Mouse (Mus musculus) heart, embryonic 13.5 days (tissue): ENCODE results near the gene Synpo2. TPM values are rescaled to one million over a fixed set of nuclear protein-coding genes. Genes with fewer than 3 reads are reported as not detected.

Experiments used
- ATAC-seq: fragments of 200-750 bp; cut with Nextera tagmentation; 2 replicates; pipeline ENCODE4 v1.8.0; 2017; ENCODE audit warnings: moderate TSS enrichment; ENCODE audit not compliant: insufficient number of reproducible peaks, low FRiP score, low TSS enrichment; ENCODE audit errors: extremely low read depth
- H3K27ac ChIP-seq: fragments of 300-500 bp; sonication (generic); replicated peaks from 2 replicates; pipeline ENCODE4 v1.5.1; 2015; ENCODE audit warnings: moderate library complexity, mild to moderate bottlenecking, inconsistent platforms
- H3K27me3 ChIP-seq: fragments of 300-500 bp; sonication (generic); replicated peaks from 2 replicates; pipeline ENCODE4 v1.6.1; 2015; ENCODE audit warnings: mild to moderate bottlenecking, inconsistent platforms
- H3K36me3 ChIP-seq: fragments of 300-500 bp; sonication (generic); 2 replicates; pipeline ENCODE4 v1.6.1; 2015; ENCODE audit warnings: mild to moderate bottlenecking, inconsistent platforms
- H3K4me1 ChIP-seq: fragments of 300-500 bp; sonication (generic); 2 replicates; pipeline ENCODE4 v1.6.1; 2015; ENCODE audit warnings: inconsistent platforms
- H3K4me2 ChIP-seq: fragments of 300-500 bp; sonication (generic); 2 replicates; pipeline ENCODE4 v1.6.1; 2015; ENCODE audit warnings: inconsistent platforms, mild to moderate bottlenecking, moderate library complexity
- H3K4me3 ChIP-seq: fragments of 300-500 bp; sonication (generic); 2 replicates; pipeline ENCODE4 v1.5.1; 2015; ENCODE audit warnings: moderate library complexity, mild to moderate bottlenecking, inconsistent platforms
- H3K9ac ChIP-seq: fragments of 300-500 bp; sonication (generic); 2 replicates; pipeline ENCODE4 v1.6.1; 2015; ENCODE audit warnings: inconsistent platforms, mild to moderate bottlenecking, moderate library complexity
- H3K9me3 ChIP-seq: fragments of 300-500 bp; sonication (generic); 2 replicates; pipeline ENCODE4 v1.6.1; 2016; ENCODE audit warnings: inconsistent platforms
- WGBS: fragments of 180-500 bp; shearing (Covaris S2); methylation state at CpG from one replicate; pipeline ENCODE4 v1.1.7; 2015; ENCODE audit warnings: mixed read lengths; 5-methylcytosine and 5-hydroxymethylcytosine counted together
- polyA plus RNA-seq: library from polyadenylated mRNA; unstranded; fragments of >200 nt; fragmentation: Nextera tagmentation; extraction: Ambion mirVana; gene quantifications from 2 replicates; pipeline ENCODE4 v1.2.1, GENCODE M21; 2015

The Synpo2 gene
- polyA plus RNA-seq, 1 experiment from 2014 or later: 16.8 TPM

DNA sequence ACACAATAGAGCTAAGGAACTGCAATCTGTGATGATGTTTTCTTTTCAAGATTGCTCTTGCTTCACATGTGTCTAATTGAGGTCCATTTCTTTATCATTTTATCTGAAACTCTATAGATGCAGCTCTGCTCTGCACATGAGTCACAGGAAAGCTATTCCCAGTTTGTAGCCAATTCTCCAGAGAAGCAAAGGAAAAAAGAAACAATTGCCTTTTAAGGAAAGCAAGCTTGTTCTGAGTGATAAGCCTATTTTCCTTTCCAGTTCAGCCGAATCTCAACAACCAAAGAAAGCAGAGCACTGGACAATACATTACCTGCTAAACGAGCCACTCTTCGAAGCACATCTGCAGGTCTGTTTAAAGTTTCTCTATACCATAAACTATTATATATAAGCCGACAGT is 31.3 kb downstream of the Synpo2 start:
- Histone ChIP-seq H3K27me3 (no peaks in the 10 kb centered on the region), H3K9me3 (no peaks in the 10 kb centered on the region), H3K4me1 (peaks cover 25% of the 10 kb centered on the region), H3K4me3 (no peak overlapping the region), H3K27ac (peak overlapping the region; percentile 77), H3K36me3 (no peaks in the 10 kb centered on the region), H3K4me2 (peak overlapping the region; percentile 44), H3K9ac (peak overlapping the region; percentile 47)
- WGBS: 29% methylated on average over 4 of the region's 4 CpGs
- ATAC-seq: no peak

DNA sequence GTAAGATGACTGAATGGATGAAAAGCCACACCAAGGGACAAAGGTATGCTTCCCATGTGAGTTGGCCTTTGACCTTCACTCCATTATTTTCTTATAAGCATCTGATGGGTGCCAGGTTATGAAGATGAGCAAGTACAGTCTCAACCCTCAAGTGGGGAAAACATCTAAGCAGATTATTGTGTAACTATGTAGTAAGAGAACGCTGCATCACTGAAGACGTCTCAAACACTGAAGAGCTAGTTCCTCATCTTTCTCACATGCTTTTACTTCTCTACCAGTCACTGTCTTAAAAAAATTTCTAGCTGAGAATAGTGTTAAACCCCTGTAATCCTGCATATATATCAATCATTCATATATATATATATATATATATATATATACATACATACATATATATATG is 34.2 kb downstream of the Synpo2 start:
- Histone ChIP-seq H3K4me1 (peaks cover 24% of the 10 kb centered on the region), H3K9ac (no peak overlapping the region), H3K9me3 (no peaks in the 10 kb centered on the region), H3K4me3 (no peak overlapping the region), H3K36me3 (no peaks in the 10 kb centered on the region), H3K4me2 (no peak overlapping the region), H3K27me3 (no peaks in the 10 kb centered on the region), H3K27ac (no peak overlapping the region)
- no peak for ATAC-seq
- WGBS: 93% methylated on average over 2 of the region's 2 CpGs

DNA sequence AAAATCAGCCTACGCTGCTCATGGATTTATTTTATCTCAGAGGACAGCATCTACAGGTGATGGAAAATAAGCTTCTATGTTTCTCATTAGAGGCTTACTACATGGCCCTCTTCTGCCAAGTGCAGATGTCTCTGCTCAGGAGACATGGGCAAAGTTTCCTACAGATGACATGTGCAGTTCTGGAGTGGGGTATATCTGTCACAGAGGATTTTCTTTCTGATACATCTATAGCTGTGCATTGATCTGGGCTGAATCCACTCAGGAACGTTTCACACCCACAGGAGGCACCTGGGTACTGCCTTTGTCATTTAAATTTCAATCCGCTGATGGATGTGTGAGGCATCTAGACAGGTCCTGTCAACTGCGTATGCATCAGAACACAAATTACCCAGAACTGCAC is 42.2 kb downstream of the Synpo2 start:
- Histone ChIP-seq H3K27me3 (no peaks in the 10 kb centered on the region), H3K4me2 (no peak overlapping the region), H3K4me1 (peaks cover 9% of the 10 kb centered on the region), H3K4me3 (no peak overlapping the region), H3K36me3 (no peaks in the 10 kb centered on the region), H3K27ac (no peak overlapping the region), H3K9me3 (no peaks in the 10 kb centered on the region), H3K9ac (no peak overlapping the region)
- ATAC-seq: no peak
- 74% methylated on average over 4 of the region's 4 CpGs for WGBS

DNA sequence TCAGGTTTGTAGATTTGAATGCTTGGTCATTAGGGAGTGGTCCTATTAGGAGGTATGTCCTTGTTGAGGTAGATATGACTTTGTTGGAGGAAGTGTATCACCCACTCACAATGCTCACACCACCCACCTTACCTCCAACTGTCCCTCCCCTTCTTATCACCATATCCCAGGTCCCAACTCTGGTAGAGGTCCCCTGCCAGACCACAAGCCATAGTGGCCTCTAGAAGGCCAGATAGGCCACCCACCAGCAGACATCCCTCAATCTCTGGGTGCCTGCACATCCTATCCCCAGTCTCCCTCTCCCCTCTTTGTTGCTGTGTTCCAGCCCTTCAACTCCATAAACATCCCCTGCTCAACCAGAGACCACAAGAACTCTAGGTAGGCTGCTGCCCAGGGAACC is 44.3 kb downstream of the Synpo2 start:
- peaks cover 21% of the 10 kb centered on the region for H3K4me1 ChIP-seq
- H3K4me2 ChIP-seq: no peak overlapping the region
- no peak overlapping the region for H3K9ac ChIP-seq
- H3K36me3 ChIP-seq: no peaks in the 10 kb centered on the region
- no peak overlapping the region for H3K27ac ChIP-seq
- no peaks in the 10 kb centered on the region for H3K27me3 ChIP-seq
- H3K4me3 ChIP-seq: no peak overlapping the region
- H3K9me3 ChIP-seq: no peaks in the 10 kb centered on the region
- ATAC-seq: no peak

DNA sequence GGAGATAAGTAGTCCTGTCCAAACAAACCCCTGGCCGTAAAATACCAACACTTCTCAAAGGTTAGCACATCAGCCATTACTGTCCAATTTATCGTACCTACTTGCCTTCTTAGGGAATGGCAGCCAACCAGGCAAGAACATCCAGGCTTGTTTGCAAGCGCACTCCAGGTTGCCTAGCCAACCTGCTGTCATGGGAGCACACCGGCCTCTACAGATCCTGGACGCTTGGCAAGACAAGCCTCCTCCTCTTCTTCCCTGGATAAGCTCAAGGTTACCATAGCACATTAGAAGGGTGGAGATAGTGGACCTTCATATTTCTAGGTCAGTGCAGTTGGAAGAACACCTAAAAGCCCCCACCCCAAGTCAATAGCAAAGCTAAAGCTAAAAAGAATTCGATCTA is 45.6 kb downstream of the Synpo2 start:
- 52% methylated on average over 6 of the region's 6 CpGs for WGBS
- H3K4me2 ChIP-seq: no peak overlapping the region
- H3K9ac ChIP-seq: no peak overlapping the region
- H3K36me3 ChIP-seq: no peaks in the 10 kb centered on the region
- no peak overlapping the region for H3K27ac ChIP-seq
- no peaks in the 10 kb centered on the region for H3K27me3 ChIP-seq
- no peak overlapping the region for H3K4me3 ChIP-seq
- ATAC-seq: no peak
- H3K9me3 ChIP-seq: no peaks in the 10 kb centered on the region
- peaks cover 21% of the 10 kb centered on the region for H3K4me1 ChIP-seq

DNA sequence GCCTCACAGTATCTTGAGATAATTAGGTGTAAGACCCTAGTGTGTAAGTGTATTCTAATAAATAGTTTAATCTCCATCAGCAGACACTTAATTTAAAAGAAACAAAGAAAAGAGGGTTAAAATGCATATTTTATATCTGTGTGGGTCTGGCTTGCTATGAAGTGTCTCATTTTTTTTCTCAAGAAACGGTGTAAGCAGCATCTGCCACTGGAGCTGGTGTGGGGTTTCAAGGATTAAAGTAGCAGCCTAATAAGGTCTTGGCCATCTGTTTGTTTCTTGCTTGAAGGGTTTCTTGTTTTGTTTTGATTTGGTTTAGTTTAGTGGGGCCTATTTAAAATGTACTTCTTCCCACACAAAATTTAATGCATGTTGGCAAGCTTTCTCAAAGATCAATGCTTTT is 46.1 kb downstream of the Synpo2 start:
- peaks cover 21% of the 10 kb centered on the region for H3K4me1 ChIP-seq
- H3K9me3 ChIP-seq: no peaks in the 10 kb centered on the region
- no peaks in the 10 kb centered on the region for H3K27me3 ChIP-seq
- no peak for ATAC-seq
- 64% methylated on average over 1 of the region's 1 CpGs for WGBS
- no peak overlapping the region for H3K27ac ChIP-seq
- no peak overlapping the region for H3K4me3 ChIP-seq
- no peak overlapping the region for H3K9ac ChIP-seq
- no peaks in the 10 kb centered on the region for H3K36me3 ChIP-seq
- H3K4me2 ChIP-seq: no peak overlapping the region

DNA sequence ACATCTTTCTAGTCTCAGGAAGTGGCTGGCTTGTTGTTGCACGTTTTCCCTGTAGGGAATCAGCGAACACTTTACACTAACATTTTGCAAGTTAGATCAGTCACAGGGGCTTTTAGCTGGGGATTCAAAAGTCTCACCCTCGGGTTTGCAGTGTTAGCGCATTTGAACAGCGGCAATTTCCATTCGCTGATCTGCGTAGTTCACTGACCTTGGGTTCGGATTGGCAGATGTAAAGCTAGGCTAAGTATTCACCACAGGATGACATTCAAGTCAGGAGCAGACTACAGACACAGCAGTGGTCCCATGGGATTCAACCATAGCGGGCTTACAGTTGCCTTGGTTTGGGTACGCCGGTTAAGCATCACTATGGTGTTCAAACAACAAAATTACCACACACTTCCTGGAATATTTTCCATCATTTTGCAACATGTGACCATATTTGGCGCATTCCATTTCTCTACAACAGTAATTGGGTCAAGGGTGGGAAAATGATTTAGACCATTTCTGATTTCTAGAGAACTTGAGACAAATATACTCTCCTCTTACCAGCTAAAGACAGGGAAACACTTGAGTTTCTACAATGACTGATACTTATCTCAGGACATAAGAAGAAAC is 47.2 kb downstream of the Synpo2 start:
- no peak overlapping the region for H3K4me3 ChIP-seq
- H3K27me3 ChIP-seq: no peaks in the 10 kb centered on the region
- peaks cover 29% of the 10 kb centered on the region for H3K4me1 ChIP-seq
- H3K4me2 ChIP-seq: no peak overlapping the region
- H3K9me3 ChIP-seq: no peaks in the 10 kb centered on the region
- H3K9ac ChIP-seq: no peak overlapping the region
- no peaks in the 10 kb centered on the region for H3K36me3 ChIP-seq
- no peak for ATAC-seq
- no peak overlapping the region for H3K27ac ChIP-seq
- 84% methylated on average over 12 of the region's 12 CpGs for WGBS

DNA sequence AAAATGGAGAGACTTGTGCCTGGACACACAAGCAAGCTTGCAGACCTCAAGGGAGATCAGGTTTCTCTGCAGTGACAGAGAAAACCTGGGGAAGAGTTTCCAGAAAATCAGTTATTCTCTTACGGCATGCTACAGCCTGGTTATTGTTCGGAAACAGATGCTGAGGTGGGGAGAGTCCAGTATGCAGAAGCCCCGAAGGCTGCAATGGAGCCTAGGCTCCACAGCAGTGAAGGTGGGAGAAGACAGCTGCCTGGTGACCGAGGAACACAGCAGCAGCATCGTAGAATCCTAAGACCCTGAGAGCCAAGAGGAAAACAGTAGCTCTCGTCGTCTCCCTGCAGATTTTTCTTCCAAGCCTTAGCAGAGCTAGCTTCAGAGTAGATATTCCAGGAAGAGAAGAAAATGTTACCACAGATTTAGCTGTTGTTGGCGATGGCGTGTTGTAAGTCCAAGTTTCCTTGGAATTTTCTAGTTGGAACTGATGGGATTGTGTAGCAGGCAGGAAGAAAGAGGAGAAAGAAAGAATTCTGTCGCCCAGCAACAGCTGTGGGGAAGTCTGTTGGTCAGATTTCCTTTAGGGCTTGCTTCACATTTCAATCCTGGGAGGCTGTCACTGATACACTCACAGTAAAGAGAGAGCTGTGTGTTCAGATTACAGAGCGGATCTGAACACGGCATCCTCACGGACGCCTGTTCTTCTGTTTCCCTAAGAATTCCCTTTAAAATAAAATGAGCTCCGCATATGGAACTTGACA is 48.4 kb downstream of the Synpo2 start:
- Histone ChIP-seq H3K9me3 (no peaks in the 10 kb centered on the region), H3K4me1 (peaks cover 29% of the 10 kb centered on the region), H3K4me3 (no peak overlapping the region), H3K4me2 (no peak overlapping the region), H3K27me3 (no peaks in the 10 kb centered on the region), H3K36me3 (no peaks in the 10 kb centered on the region), H3K9ac (no peak overlapping the region), H3K27ac (peak overlapping the region; percentile 30; the same call in 1 of the 2 replicates)
- WGBS: 67% methylated on average over 15 of the region's 15 CpGs
- ATAC-seq: no peak

DNA sequence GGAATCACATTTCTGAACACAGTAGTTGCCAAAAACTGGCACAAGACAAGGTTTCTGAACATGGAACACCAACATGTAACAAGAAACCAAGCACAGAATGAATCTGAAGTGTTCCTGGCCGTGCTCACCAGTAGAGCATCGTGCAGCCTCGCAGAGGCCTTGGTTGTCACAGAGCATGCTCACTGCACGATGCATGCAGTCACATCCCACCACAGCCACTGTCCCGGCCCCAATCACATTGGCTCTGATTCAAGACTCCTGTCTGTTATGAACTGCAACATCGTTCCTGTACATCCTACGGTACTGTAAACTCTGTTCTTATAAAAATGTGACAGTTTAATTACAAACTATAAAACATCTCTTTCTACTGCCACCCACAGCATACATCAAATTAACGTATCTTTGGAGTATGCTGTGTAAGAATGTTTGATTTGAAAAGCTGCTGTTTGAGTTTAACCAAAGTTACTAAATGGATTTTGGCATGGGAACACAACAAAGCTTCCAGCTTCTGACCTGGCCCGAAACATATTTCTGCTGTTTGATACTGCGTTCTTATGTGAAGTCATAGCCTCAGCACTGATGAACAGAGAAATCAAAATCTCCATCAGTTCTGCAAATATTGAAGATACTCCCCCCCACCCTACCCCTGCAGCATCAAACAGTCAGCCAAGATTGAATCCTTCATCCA is 50.6 kb downstream of the Synpo2 start:
- Histone ChIP-seq H3K4me1 (peaks cover 24% of the 10 kb centered on the region), H3K27ac (no peak overlapping the region), H3K36me3 (no peaks in the 10 kb centered on the region), H3K27me3 (no peaks in the 10 kb centered on the region), H3K4me3 (no peak overlapping the region), H3K9me3 (no peaks in the 10 kb centered on the region), H3K9ac (no peak overlapping the region), H3K4me2 (no peak overlapping the region)
- ATAC-seq: no peak
- 78% methylated on average over 10 of the region's 10 CpGs for WGBS

DNA sequence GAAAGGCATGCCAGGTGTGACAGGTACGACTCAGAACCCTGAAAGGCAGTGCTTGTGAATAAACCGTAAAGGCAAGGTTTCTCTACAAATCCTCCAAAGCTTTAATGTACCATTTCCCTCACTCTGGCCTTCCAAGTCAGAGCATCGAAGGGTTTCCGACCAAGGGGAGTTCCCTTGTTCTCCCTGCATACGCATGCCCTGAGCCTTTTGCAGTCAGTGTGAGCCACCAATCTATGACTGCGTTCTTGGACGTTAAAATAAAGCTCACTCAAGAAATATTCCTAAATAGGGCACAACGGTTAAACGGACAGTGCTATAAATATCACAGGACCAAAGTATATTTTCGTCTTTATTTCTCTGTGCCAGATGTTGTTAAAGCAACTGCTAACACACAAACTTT is 51.7 kb downstream of the Synpo2 start:
- no peaks in the 10 kb centered on the region for H3K36me3 ChIP-seq
- ATAC-seq: no peak
- H3K27ac ChIP-seq: 0 out of 2 replicates have a peak overlapping the region, but pooled peaks have one; percentile 3

DNA sequence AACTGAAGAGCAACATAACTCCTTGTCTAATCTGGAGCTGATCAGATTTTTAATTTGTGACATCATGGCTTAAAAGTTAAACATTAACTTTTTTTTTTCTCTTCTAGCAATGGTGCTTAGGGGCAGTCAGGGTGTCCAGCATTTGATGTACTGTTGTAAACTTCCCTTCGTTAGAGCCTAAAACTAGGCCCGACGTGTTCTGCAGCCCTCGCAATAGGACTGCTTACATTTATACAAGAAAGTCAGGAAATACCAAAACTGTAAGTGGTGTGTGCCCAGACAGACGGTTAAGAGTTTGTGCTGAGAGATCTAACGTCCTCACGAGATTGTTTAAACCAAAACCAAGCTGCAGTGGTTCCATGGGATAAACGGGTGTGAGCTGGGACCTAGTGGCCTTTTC is 56.4 kb downstream of the Synpo2 start:
- ATAC-seq: no peak
- Histone ChIP-seq H3K4me2 (no peak overlapping the region), H3K36me3 (no peaks in the 10 kb centered on the region), H3K27me3 (no peaks in the 10 kb centered on the region), H3K27ac (peak overlapping the region; percentile 3; the same call in 1 of the 2 replicates), H3K9ac (no peak overlapping the region), H3K4me1 (peaks cover 22% of the 10 kb centered on the region), H3K4me3 (no peak overlapping the region), H3K9me3 (no peaks in the 10 kb centered on the region)
- 71% methylated on average over 8 of the region's 8 CpGs for WGBS

More for the DNA sequence above, 51.7 kb downstream of the Synpo2 start:
- no peaks in the 10 kb centered on the region for H3K9me3 ChIP-seq
- H3K4me3 ChIP-seq: no peak overlapping the region
- peaks cover 24% of the 10 kb centered on the region for H3K4me1 ChIP-seq
- 65% methylated on average over 10 of the region's 10 CpGs for WGBS
- no peaks in the 10 kb centered on the region for H3K27me3 ChIP-seq
- no peak overlapping the region for H3K4me2 ChIP-seq
- no peak overlapping the region for H3K9ac ChIP-seq
